Mouse (Mus musculus) kidney, adult 18-20 months (tissue): ENCODE measurements at regions not wholly inside any gene's neighbourhood (a gene's known extent, or its start where the extent isn't known, plus 50 kb on each side); places are given as distances from the start of the nearest gene placed in this dataset.

Experiments used
- DNase-seq: peaks from one replicate; pipeline ENCODE4 v3.0.0; 2021

DNA sequence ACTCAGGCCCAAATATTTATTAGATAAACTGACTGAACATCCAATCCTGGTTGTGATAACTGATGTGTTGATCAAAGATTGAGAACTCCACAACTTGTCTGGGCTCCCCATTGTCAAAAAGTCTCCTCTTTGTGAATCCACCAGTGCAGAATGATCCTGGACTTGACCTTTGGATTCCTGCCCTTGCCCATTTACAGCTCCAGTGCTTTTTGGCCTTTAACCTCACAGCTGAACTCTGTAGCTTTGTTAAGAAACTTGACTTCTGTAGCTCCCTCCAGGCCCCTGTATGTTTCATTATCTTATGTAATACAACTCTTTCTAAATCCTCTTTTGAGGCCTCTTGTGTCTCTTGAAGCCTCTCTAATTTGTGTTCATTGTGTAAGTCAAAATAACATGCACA, 1873.5 kb downstream of the Pcdh9 start:
- peak; percentile 6 for DNase-seq

DNA sequence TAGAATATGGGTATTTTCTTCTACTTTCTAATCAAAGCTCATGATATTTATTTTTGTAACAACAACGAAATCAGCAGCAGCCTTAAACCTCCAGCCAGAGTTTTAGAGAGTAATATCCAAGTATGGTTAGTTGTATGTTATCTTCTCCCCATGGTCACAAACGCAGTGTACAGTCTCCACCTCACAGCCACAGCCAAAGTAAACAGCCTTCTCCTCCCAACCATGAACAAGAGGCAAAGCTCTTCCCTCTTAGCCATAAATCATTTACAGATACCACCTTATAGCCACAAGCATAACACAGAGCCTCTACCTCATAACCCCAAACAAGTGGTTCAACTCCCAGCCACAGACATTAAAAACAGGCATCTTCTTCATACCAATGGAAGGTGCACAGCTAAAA, 1899.2 kb downstream of the Pcdh9 start:
- peak; percentile 2 for DNase-seq
